Mouse (Mus musculus) heart, embryonic 13.5 days (tissue): ENCODE measurements around the gene Rplp0. TPM values are rescaled to one million over a fixed set of nuclear protein-coding genes. Genes with fewer than 3 reads are reported as not detected.

Experiments
- ATAC-seq: fragments of 200-750 bp; cut with Nextera tagmentation; 2 replicates; pipeline ENCODE4 v1.8.0; 2017; ENCODE audit warnings: moderate TSS enrichment; ENCODE audit not compliant: insufficient number of reproducible peaks, low FRiP score, low TSS enrichment; ENCODE audit errors: extremely low read depth
- H3K27ac ChIP-seq: fragments of 300-500 bp; sonication (generic); replicated peaks from 2 replicates; pipeline ENCODE4 v1.5.1; 2015; ENCODE audit warnings: moderate library complexity, mild to moderate bottlenecking, inconsistent platforms
- H3K27me3 ChIP-seq: fragments of 300-500 bp; sonication (generic); replicated peaks from 2 replicates; pipeline ENCODE4 v1.6.1; 2015; ENCODE audit warnings: mild to moderate bottlenecking, inconsistent platforms
- H3K36me3 ChIP-seq: fragments of 300-500 bp; sonication (generic); 2 replicates; pipeline ENCODE4 v1.6.1; 2015; ENCODE audit warnings: mild to moderate bottlenecking, inconsistent platforms
- H3K4me1 ChIP-seq: fragments of 300-500 bp; sonication (generic); 2 replicates; pipeline ENCODE4 v1.6.1; 2015; ENCODE audit warnings: inconsistent platforms
- H3K4me2 ChIP-seq: fragments of 300-500 bp; sonication (generic); 2 replicates; pipeline ENCODE4 v1.6.1; 2015; ENCODE audit warnings: inconsistent platforms, mild to moderate bottlenecking, moderate library complexity
- H3K4me3 ChIP-seq: fragments of 300-500 bp; sonication (generic); 2 replicates; pipeline ENCODE4 v1.5.1; 2015; ENCODE audit warnings: moderate library complexity, mild to moderate bottlenecking, inconsistent platforms
- H3K9ac ChIP-seq: fragments of 300-500 bp; sonication (generic); 2 replicates; pipeline ENCODE4 v1.6.1; 2015; ENCODE audit warnings: inconsistent platforms, mild to moderate bottlenecking, moderate library complexity
- H3K9me3 ChIP-seq: fragments of 300-500 bp; sonication (generic); 2 replicates; pipeline ENCODE4 v1.6.1; 2016; ENCODE audit warnings: inconsistent platforms
- WGBS: fragments of 180-500 bp; shearing (Covaris S2); methylation state at CpG from one replicate; pipeline ENCODE4 v1.1.7; 2015; ENCODE audit warnings: mixed read lengths; 5-methylcytosine and 5-hydroxymethylcytosine counted together
- polyA plus RNA-seq: library from polyadenylated mRNA; unstranded; fragments of >200 nt; fragmentation: Nextera tagmentation; extraction: Ambion mirVana; gene quantifications from 2 replicates; pipeline ENCODE4 v1.2.1, GENCODE M21; 2015

Gene Rplp0
- polyA plus RNA-seq, 1 experiment from 2014 or later, result 1,009 TPM

DNA sequence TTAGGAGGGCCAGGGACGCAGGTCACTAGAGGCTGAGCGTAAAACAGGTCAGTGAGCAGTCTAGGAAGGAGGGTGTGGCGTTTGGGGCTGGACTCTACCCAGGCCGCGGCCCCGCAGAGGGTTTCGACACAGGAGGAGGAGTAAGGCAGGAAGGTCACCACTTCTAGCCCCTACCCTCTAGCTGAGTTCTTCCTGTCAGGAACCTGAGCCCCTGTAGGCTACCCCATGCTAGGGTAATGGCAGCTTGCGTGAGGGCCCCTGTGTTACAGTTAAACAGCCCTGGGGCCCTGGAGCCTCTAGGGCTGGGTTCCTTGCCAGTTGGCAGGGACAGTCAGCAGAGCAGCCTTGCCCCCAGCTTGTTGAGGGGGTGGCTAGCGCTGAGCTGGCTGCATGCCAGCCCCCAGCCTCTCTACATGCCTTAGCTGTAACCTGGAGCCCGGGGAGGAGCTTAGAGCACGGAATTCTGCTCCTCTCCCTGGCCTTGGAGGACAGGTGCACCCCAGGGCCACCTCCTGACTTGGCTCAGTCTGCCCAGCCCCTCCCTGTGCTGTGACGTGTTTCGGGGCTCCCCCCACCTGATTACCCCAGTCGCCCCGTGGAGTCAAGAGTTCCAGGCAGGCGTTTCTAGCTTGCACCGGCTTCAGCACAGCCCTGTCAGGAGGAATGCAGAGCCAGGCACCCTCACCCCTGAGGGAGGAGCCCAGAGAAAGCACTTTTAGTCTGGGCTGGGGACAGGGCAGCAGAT is 15.6 kb upstream of the Rplp0 start:
- Histone ChIP-seq H3K9ac (peak overlapping the region; percentile 45), H3K4me1 (peaks cover 44% of the 10 kb centered on the region)
- WGBS, result 38% methylated on average over 17 of the region's 17 CpGs

DNA sequence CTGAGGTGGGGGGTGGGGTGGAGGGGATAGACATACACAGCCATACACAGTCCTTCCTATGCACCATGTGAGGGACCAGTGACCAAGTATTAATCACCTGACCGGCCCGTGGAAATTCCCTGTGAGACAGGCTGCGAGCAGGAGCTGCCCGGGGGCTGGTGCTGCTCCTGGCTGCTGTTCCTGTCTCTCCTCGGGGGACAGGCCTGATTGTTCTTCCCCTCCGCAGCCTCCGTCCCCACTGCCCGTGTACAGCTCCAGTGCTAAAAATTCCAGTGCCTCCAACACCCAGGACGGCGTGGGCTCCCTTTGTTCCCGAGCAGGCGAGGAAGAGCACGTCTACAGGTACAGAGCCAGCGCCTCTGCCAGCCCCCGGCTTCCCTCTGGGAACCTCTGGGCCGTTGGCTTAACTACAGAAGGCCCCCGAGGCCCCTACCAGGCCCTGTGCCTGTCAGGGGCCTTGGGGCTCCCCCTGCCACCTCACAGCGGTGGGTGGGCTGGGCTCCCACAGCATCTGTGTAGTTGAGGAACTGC is 14.5 kb upstream of the Rplp0 start:
- no peaks in the 10 kb centered on the region for H3K27me3 ChIP-seq
- H3K4me3 ChIP-seq, result no peak overlapping the region
- no peak overlapping the region for H3K4me2 ChIP-seq
- ATAC-seq, result no peak
- peaks cover 44% of the 10 kb centered on the region for H3K4me1 ChIP-seq
- H3K9me3 ChIP-seq, result no peaks in the 10 kb centered on the region
- H3K36me3 ChIP-seq, result peaks cover 56% of the 10 kb centered on the region
- peak overlapping the region; percentile 91; the same call in 1 of the 2 replicates for H3K27ac ChIP-seq
- WGBS, result 49% methylated on average over 18 of the region's 18 CpGs
- H3K9ac ChIP-seq, result peak overlapping the region; percentile 45

More for the DNA sequence above, 15.6 kb upstream of the Rplp0 start:
- H3K27me3 ChIP-seq, result no peaks in the 10 kb centered on the region
- peak overlapping the region; percentile 64 for H3K4me2 ChIP-seq
- H3K27ac ChIP-seq, result peak overlapping the region; percentile 91
- peak; percentile 58 for ATAC-seq
- H3K4me3 ChIP-seq, result peak overlapping the region; percentile 26
- peaks cover 46% of the 10 kb centered on the region for H3K36me3 ChIP-seq
- no peaks in the 10 kb centered on the region for H3K9me3 ChIP-seq

DNA sequence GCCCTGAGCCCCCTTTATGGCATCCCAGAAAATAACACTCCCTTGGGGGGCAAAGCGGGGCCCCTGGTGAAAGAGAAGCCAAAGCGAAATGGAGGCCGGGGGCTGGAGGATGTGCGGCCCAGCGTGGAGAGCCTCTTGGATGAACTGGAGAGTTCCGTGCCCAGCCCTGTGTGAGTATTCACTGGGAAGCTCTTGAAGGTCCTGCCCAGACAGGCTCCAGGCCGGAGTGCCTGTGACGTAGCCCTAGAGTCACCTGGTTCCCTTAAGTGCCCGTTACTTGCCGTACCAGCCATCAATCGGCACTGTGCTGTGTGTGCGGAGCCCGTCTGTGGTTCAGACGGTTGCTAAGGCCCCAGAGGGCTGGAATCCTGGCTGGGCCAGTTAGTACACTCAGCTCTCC is 13.6 kb upstream of the Rplp0 start:
- H3K27ac ChIP-seq, result no peak overlapping the region
- peaks cover 44% of the 10 kb centered on the region for H3K4me1 ChIP-seq

DNA sequence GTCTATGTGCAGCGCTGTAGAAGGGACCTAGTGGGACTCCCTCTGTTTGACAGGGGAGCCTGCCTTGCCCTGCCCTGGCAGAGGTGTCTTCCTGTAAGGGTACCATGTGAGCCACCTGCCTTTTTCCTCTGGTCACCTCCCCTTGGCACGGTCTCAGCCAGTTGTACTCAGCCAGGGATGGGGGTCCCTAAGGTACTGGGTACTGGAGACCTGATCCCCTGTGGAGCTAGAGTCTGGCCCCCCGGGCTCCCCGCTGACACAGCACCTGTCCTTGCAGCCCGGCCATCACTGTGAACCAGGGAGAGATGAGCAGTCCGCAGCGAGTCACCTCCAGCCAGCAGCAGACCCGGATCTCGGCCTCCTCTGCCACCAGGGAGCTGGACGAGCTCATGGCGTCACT is 12.7 kb upstream of the Rplp0 start:
- H3K36me3 ChIP-seq, result peaks cover 74% of the 10 kb centered on the region

More for the DNA sequence above, 13.6 kb upstream of the Rplp0 start:
- H3K9me3 ChIP-seq, result no peaks in the 10 kb centered on the region
- H3K9ac ChIP-seq, result no peak overlapping the region; the same call in 1 of the 2 replicates
- no peak overlapping the region for H3K4me3 ChIP-seq
- peaks cover 65% of the 10 kb centered on the region for H3K36me3 ChIP-seq
- ATAC-seq, result no peak
- H3K27me3 ChIP-seq, result no peaks in the 10 kb centered on the region
- no peak overlapping the region for H3K4me2 ChIP-seq
- WGBS, result 87% methylated on average over 14 of the region's 14 CpGs

DNA sequence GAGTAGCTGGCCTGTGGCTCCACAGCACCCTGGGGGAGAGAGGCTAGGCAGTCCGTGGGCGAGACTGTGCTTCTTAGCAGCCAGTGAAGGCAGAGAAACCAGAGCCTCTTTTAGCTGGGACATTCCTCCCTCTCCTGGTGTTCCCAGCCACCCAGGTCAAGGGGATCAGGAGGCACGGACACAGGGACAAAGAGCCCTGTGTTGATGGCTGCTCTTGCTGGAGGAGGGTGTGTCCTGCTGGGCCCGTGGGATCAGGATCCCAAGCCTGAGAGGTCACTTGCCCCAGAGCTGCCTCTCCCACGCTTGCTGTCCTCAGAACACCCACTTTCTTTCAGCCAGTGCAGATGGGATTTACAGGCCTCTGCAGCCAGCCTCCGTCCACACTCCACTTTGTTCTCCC is 12.3 kb upstream of the Rplp0 start:
- peak overlapping the region; percentile 12; the same call in 1 of the 2 replicates for H3K27ac ChIP-seq
- ATAC-seq, result no peak
- H3K9ac ChIP-seq, result peak overlapping the region; percentile 33
- H3K4me2 ChIP-seq, result no peak overlapping the region
- H3K4me1 ChIP-seq, result peaks cover 43% of the 10 kb centered on the region
- H3K27me3 ChIP-seq, result no peaks in the 10 kb centered on the region
- no peaks in the 10 kb centered on the region for H3K9me3 ChIP-seq
- no peak overlapping the region for H3K4me3 ChIP-seq
- 48% methylated on average over 6 of the region's 6 CpGs for WGBS
- peaks cover 79% of the 10 kb centered on the region for H3K36me3 ChIP-seq

More for the DNA sequence above, 12.7 kb upstream of the Rplp0 start:
- ATAC-seq, result no peak
- H3K4me2 ChIP-seq, result no peak overlapping the region
- H3K4me1 ChIP-seq, result peaks cover 44% of the 10 kb centered on the region
- H3K4me3 ChIP-seq, result no peak overlapping the region
- H3K27me3 ChIP-seq, result no peaks in the 10 kb centered on the region
- no peaks in the 10 kb centered on the region for H3K9me3 ChIP-seq
- 0 out of 2 replicates have a peak overlapping the region, but pooled peaks have one; percentile 12 for H3K27ac ChIP-seq
- H3K9ac ChIP-seq, result peak overlapping the region; percentile 33
- WGBS, result 68% methylated on average over 11 of the region's 11 CpGs

DNA sequence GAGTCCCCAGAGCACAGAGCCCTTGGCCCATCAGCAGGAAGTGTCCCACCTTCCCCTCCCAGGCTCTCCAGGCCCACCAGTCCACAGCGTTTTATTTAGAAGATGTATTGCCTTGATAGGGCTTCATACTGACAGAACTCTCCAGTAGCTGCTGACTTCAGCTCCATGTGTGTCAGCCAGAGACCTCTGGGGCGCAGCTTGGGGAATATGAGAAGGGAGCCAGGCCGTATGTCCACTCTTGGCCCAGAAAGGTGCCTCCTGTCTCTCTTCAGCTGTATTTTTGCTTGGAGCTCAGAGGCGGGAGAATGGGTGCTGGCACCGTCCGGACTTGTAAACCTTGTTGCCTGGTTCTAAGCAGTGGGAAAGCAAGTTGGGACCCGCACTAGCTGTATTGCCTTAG is 11.8 kb upstream of the Rplp0 start:
- peak overlapping the region; percentile 33; the same call in 1 of the 2 replicates for H3K9ac ChIP-seq
- H3K4me3 ChIP-seq, result no peak overlapping the region
- peaks cover 39% of the 10 kb centered on the region for H3K4me1 ChIP-seq
- peak overlapping the region; percentile 12; the same call in 1 of the 2 replicates for H3K27ac ChIP-seq
- H3K27me3 ChIP-seq, result no peaks in the 10 kb centered on the region
- H3K4me2 ChIP-seq, result no peak overlapping the region
- no peak for ATAC-seq
- 81% methylated on average over 7 of the region's 7 CpGs for WGBS
- H3K36me3 ChIP-seq, result peaks cover 83% of the 10 kb centered on the region
- H3K9me3 ChIP-seq, result no peaks in the 10 kb centered on the region

DNA sequence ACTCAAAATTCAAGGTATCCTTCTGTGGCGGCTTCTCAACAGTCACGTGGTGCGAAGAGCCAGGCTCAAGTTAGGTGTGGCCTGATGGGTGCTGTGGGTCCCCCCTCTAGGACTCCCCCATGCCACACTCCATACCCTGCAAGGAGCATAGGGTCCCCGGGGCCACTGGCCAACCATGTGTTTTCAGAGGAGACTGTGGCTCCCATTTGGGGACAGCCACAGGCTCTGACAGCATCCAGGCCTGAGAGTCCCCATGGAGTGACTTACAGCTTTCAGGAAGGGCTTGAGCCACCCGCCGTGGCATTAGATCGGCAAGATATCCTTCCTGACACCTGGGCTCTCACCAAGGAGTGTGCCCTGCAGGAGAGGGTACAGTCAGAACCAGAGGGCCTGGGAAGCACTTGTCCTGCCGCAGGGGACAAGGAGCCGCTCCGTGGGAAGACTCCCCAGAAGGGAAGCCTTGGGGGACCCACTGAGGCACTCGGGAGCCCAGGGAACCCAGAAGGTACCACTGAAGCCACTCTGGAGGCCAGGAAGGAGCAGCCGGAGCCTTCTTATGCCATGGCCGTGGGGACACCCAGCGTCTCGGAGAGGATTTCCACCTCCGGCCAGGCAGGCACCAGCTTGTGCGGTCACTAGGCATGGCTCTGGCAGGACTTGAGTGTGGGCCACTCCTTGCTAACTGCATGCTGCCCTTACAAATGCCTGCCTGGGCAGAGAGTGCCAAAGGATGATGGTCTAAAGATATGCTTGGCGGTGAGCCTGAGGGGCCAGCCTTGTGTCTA is 10.6 kb upstream of the Rplp0 start:
- Histone ChIP-seq H3K9ac (no peak overlapping the region), H3K4me2 (no peak overlapping the region), H3K4me3 (no peak overlapping the region), H3K9me3 (no peaks in the 10 kb centered on the region), H3K27me3 (no peaks in the 10 kb centered on the region), H3K36me3 (peaks cover 96% of the 10 kb centered on the region), H3K4me1 (peaks cover 26% of the 10 kb centered on the region), H3K27ac (no peak overlapping the region)
- 82% methylated on average over 18 of the region's 18 CpGs for WGBS
- no peak for ATAC-seq

DNA sequence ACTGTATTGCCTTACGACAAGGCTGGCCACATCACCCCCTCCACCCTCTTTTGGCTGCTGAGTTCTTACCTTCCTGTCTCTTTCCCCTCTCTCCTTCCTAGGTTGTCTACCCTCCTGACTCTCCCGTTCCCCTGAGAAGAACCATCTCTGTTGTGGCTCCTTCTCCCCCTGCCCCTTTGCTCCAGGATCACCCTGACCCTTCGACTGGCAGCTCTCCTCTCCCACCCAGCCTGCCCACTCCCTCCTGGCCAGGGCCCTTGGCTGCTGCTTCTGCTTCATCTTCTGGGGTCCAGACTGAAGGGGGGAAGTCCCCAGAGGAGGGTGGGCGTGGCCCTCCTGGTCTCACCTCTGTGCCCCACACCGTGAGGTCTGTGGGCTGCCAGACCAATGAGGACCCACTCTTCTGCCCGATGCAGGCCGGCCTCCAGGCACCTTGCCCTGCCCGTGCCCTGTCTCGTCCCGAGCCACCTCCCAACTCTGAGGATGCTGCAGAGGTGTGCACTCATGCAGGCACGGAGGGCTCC is 8.7 kb upstream of the Rplp0 start:
- peaks cover 100% of the 10 kb centered on the region for H3K36me3 ChIP-seq
- H3K27me3 ChIP-seq, result no peaks in the 10 kb centered on the region
- WGBS, result 72% methylated on average over 11 of the region's 11 CpGs
- no peak overlapping the region for H3K27ac ChIP-seq
- peaks cover 13% of the 10 kb centered on the region for H3K4me1 ChIP-seq
- H3K9me3 ChIP-seq, result no peaks in the 10 kb centered on the region
- no peak overlapping the region for H3K4me2 ChIP-seq
- no peak overlapping the region for H3K4me3 ChIP-seq
- no peak overlapping the region for H3K9ac ChIP-seq
- no peak for ATAC-seq

DNA sequence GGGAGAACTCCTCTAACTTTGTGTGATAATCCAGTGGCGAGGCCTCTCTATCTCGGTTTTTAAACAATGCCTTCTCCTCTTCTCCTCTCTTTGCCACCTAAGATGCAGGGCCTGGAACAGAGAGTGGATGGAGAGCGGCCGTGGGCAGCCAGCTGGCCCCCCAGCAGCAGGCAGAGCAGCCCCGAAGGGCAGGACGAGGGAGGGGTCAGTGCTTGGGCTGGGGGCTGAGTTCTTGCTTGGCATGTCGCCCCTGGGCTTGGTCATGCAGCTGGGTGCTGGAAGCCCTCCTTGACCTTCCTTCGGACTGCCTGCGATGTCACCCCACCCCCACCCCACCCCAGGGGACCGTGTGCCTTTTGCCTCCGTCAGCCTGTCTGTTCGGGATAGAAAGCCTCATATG is 7.9 kb upstream of the Rplp0 start:
- H3K27ac ChIP-seq, result no peak overlapping the region
- no peaks in the 10 kb centered on the region for H3K9me3 ChIP-seq
- H3K9ac ChIP-seq, result no peak overlapping the region
- H3K27me3 ChIP-seq, result no peaks in the 10 kb centered on the region
- WGBS, result 68% methylated on average over 11 of the region's 12 CpGs
- H3K36me3 ChIP-seq, result peaks cover 92% of the 10 kb centered on the region
- no peak overlapping the region for H3K4me3 ChIP-seq
- ATAC-seq, result no peak
- H3K4me1 ChIP-seq, result peaks cover 16% of the 10 kb centered on the region
- no peak overlapping the region for H3K4me2 ChIP-seq

DNA sequence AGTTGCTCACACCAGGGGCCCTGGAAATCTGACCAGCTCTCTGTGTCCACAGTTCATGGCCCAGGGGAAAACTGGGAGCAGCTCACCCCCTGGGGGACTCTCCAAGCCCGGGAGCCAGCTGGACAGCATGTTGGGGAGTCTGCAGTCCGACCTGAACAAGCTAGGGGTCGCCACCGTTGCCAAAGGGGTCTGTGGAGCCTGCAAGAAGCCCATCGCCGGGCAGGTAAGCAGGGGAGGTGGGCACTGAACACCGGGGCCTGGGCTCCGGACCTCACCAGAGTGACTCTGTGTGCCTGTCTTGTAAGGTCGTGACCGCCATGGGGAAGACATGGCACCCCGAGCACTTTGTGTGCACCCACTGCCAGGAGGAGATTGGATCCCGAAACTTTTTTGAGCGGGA is 7.5 kb upstream of the Rplp0 start:
- Histone ChIP-seq H3K4me3 (no peak overlapping the region), H3K4me2 (no peak overlapping the region), H3K4me1 (peaks cover 12% of the 10 kb centered on the region), H3K27me3 (no peaks in the 10 kb centered on the region), H3K9ac (no peak overlapping the region; the same call in 1 of the 2 replicates), H3K36me3 (peaks cover 88% of the 10 kb centered on the region), H3K9me3 (no peaks in the 10 kb centered on the region), H3K27ac (no peak overlapping the region)
- ATAC-seq, result no peak
- WGBS, result 77% methylated on average over 13 of the region's 13 CpGs

DNA sequence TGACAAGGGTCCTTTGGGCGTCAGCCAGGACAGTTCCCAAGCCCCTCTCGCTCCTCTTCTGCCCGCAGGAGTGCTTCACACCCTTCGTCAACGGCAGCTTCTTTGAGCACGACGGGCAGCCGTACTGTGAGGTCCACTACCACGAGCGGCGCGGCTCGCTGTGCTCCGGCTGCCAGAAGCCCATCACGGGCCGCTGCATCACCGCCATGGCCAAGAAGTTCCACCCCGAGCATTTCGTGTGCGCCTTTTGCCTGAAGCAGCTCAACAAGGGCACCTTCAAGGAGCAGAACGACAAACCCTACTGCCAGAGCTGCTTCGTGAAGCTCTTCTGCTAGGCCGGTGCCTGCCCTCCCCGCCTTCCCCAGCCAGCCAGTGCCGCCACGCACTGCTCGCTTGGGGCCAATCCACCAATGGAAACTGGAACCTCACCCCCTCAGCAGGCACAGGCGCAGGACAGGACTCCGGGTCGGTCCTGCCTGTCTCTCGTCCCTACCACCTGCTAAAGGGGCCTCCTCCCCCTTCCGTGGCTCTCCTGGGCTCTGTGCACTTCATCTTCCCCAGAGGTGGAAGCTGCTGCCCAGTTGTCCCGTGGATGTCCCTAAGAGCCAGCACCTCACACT is 5.4 kb upstream of the Rplp0 start:
- Histone ChIP-seq H3K36me3 (peaks cover 66% of the 10 kb centered on the region), H3K9ac (no peak overlapping the region), H3K4me3 (no peak overlapping the region), H3K9me3 (no peaks in the 10 kb centered on the region), H3K27ac (no peak overlapping the region), H3K4me2 (no peak overlapping the region), H3K27me3 (no peaks in the 10 kb centered on the region), H3K4me1 (peaks cover 4% of the 10 kb centered on the region; the same call in 1 of the 2 replicates)
- WGBS, result 83% methylated on average over 33 of the region's 33 CpGs
- no peak for ATAC-seq
